Mouse (Mus musculus): ENCODE data around the gene Gm45062. TPM values are rescaled to one million over a fixed set of nuclear protein-coding genes. Genes with fewer than 3 reads are reported as not detected.
"Not testable (repeated sequence)": the region's sequence is repeated elsewhere in the genome, so short reads cannot be mapped to it uniquely, and the experiment has no call there.

Gm45062 gene
- polyA plus RNA-seq, 2 experiments from 2014 or later: 57.3 to 62.9 TPM

GRCm38 (mm10) chr6:8509961-8510863, 251.0 kb downstream of the Gm45062 start:
- peak; percentile 3 for ATAC-seq

GRCm38 (mm10) chr6:8510864-8511428, 251.7 kb downstream of the Gm45062 start:
- peak; percentile 4 for ATAC-seq

GRCm38 (mm10) chr6:8511447-8511846, 252.2 kb downstream of the Gm45062 start:
- ATAC-seq: no peak

- ATAC-seq: peak; percentile 3
Measured at GRCm38 (mm10) chr6:8512416-8512815, 253.2 kb downstream of the Gm45062 start.

GRCm38 (mm10) chr6:8519687-8520086, 260.4 kb downstream of the Gm45062 start:
- ATAC-seq: no peak

- ATAC-seq: no peak
Measured at GRCm38 (mm10) chr6:8521231-8521630, 262.0 kb downstream of the Gm45062 start.

GRCm38 (mm10) chr6:8524717-8525116, 265.5 kb downstream of the Gm45062 start:
- peak; percentile 53 for ATAC-seq

- no peak for ATAC-seq
Measured at GRCm38 (mm10) chr6:8531104-8531894, 272.0 kb downstream of the Gm45062 start.

- ATAC-seq: no peak
Measured at GRCm38 (mm10) chr6:8536944-8537343, 277.7 kb downstream of the Gm45062 start.

- not testable (repeated sequence) for ATAC-seq
Measured at GRCm38 (mm10) chr6:8541531-8541930, 282.3 kb downstream of the Gm45062 start.

- no peak for ATAC-seq
Measured at GRCm38 (mm10) chr6:8544822-8545221, 285.6 kb downstream of the Gm45062 start.

- no peak for ATAC-seq
Measured at GRCm38 (mm10) chr6:8545780-8546179, 286.5 kb downstream of the Gm45062 start.

GRCm38 (mm10) chr6:8551155-8551554, 291.9 kb downstream of the Gm45062 start:
- no peak for ATAC-seq

GRCm38 (mm10) chr6:8556849-8557571, 297.8 kb downstream of the Gm45062 start:
- ATAC-seq: peak; percentile 64

- ATAC-seq: no peak
Measured at GRCm38 (mm10) chr6:8560682-8561081, 301.4 kb downstream of the Gm45062 start.

GRCm38 (mm10) chr6:8582377-8582776, 323.1 kb downstream of the Gm45062 start:
- ATAC-seq: no peak

GRCm38 (mm10) chr6:8583892-8584291, 324.6 kb downstream of the Gm45062 start:
- ATAC-seq: no peak

- no peak for ATAC-seq
Measured at GRCm38 (mm10) chr6:8591665-8592064, 332.4 kb downstream of the Gm45062 start.

GRCm38 (mm10) chr6:8617369-8617768, 358.1 kb downstream of the Gm45062 start:
- ATAC-seq: peak; percentile 71

GRCm38 (mm10) chr6:8619582-8620350, 360.5 kb downstream of the Gm45062 start:
- no peak for ATAC-seq

GRCm38 (mm10) chr6:8623045-8623444, 363.8 kb downstream of the Gm45062 start:
- ATAC-seq: no peak

GRCm38 (mm10) chr6:8628226-8628625, 369.0 kb downstream of the Gm45062 start:
- no peak for ATAC-seq
